Comparison of ENCODE assay signal across 25 mouse cellular contexts in genomic region chr1:108094622-108095021, GRCm38 (mm10).
"Had no signal": no experiment of that assay in that cellular context is flagged by ENCODE, and none has a peak within 500 bp of the region (broad histone marks: within the 10 kb centered on the region; RNA-seq: fewer than 3 reads in every experiment).

No protein-coding gene starts in this region.

- H3K4me1 ChIP-seq: heart, embryonic 10.5 days; heart, embryonic 12.5 days; hindbrain, embryonic 10.5 days; hindbrain, embryonic 12.5 days; intestine, embryonic 15.5 days; limb, embryonic 12.5 days had no signal

- H3K9ac ChIP-seq: heart, embryonic 12.5 days; hindbrain, embryonic 12.5 days; hindbrain, embryonic 14.5 days; intestine, embryonic 15.5 days; limb, embryonic 12.5 days had no signal

- H3K36me3 ChIP-seq: heart, embryonic 10.5 days; heart, embryonic 12.5 days; hindbrain, embryonic 10.5 days; hindbrain, embryonic 12.5 days; intestine, embryonic 15.5 days; limb, embryonic 12.5 days had no signal

- H3K4me3 ChIP-seq: gastrocnemius, adult 2 months; heart, embryonic 10.5 days; heart, embryonic 12.5 days; hindbrain, embryonic 10.5 days; hindbrain, embryonic 12.5 days; intestine, embryonic 15.5 days; layer of hippocampus, adult 2 months; left cerebral cortex, adult 2 months; limb, embryonic 12.5 days had no signal

- H3K27me3 ChIP-seq: heart, embryonic 12.5 days; hindbrain, embryonic 12.5 days; intestine, embryonic 15.5 days; limb, embryonic 12.5 days had no signal

- H3K27ac ChIP-seq: gastrocnemius, adult 2 months; heart, embryonic 10.5 days; hindbrain, embryonic 10.5 days; hindbrain, embryonic 12.5 days; hindbrain, embryonic 14.5 days; intestine, embryonic 15.5 days; layer of hippocampus, adult 2 months; left cerebral cortex, adult 2 months; limb, embryonic 12.5 days had no signal

- H3K9me3 ChIP-seq: heart, embryonic 10.5 days; heart, embryonic 12.5 days; hindbrain, embryonic 10.5 days; hindbrain, embryonic 12.5 days; intestine, embryonic 15.5 days; limb, embryonic 12.5 days had no signal

- DNase-seq: gastrocnemius, adult 2 months; gastrocnemius, postnatal 10 days; gastrocnemius, postnatal 25 days; heart, adult 18-20 months; heart, postnatal 10 days; heart, postnatal 4 days; kidney, adult 18-20 months; kidney, adult 8-10 months; kidney, postnatal 10 days; kidney, postnatal 25 days; kidney, postnatal 4 days; left cerebral cortex, postnatal 4 days; liver had no signal

- H3K4me2 ChIP-seq: heart, embryonic 12.5 days; hindbrain, embryonic 12.5 days; hindbrain, embryonic 14.5 days; intestine, embryonic 15.5 days; limb, embryonic 12.5 days had no signal

- ATAC-seq: hindbrain, embryonic 16.5 days; inflammation-experienced regulatory T-cells, adult 6 months; intestine, embryonic 15.5 days; intestine, postnatal 0 days had no signal
